Mouse (Mus musculus): ENCODE measurements around the gene Myh11.

GRCm38 (mm10) chr16:14265203-14265920 is 25.8 kb downstream of the Myh11 start:
- TF ChIP-seq ZC3H11A (IDR thresholded peaks at IDR 0.05; ENCODE audit: low read depth, low read length) (no peak), SIN3A (IDR thresholded peaks at IDR 0.05; ENCODE audit: low read length) (no peak)
